Mouse (Mus musculus) v-Abl transformed pro-B cells (cell line): Measurements from ENCODE around the gene Pagr1a.

Experiments
- in situ Hi-C, 2 experiments: fragments of 400-800 bp; cut with MboI; formaldehyde crosslinking; loops; one replicate each; pipeline ENCODE4 v1.15.1; 2025; ENCODE audit not compliant: unreplicated experiment in 2 of 2

The Pagr1a gene

GRCm38 (mm10) chr7:127021563-127022527, 4.7 kb upstream of the Pagr1a start:
- in situ Hi-C loops, result loop anchor here (5.0 to 10.0 kb wide), 2 partner anchors 75 to 203 kb away; no protein-coding TSS in a partner anchor

GRCm38 (mm10) chr7:127020901-127021562, 3.9 kb upstream of the Pagr1a start, which contains the start of the genes Gm42742 and Prrt2:
TSS of gene Gm42742 (minus strand) at chr7:127021097.
TSS of gene Prrt2 (minus strand) at chr7:127021211.
- in situ Hi-C loops, result loop anchor here (5.0 to 10.0 kb wide), 2 partner anchors 76 to 204 kb away; no protein-coding TSS in a partner anchor

- in situ Hi-C loops, result loop anchor here (5.0 to 10.0 kb wide), 2 partner anchors 77 to 204 kb away; no protein-coding TSS in a partner anchor
These were observed 3.3 kb upstream of the Pagr1a start for GRCm38 (mm10) chr7:127020491-127020890.

GRCm38 (mm10) chr7:127020031-127020430, 2.9 kb upstream of the Pagr1a start:
- in situ Hi-C loops, result loop anchor here (5.0 to 10.0 kb wide), 2 partner anchors 77 to 205 kb away; no protein-coding TSS in a partner anchor

- in situ Hi-C loops, result loop anchor here (5.0 kb wide), 2 partner anchors 83 to 187 kb away; partner anchors contain the start of gene 4930451I11Rik (in 1 of the 2)
These were observed 2.3 kb upstream of the Pagr1a start for GRCm38 (mm10) chr7:127019306-127019960.

- in situ Hi-C loops, result loop anchor here (5.0 kb wide), 2 partner anchors 84 to 186 kb away; partner anchors contain the start of gene 4930451I11Rik (in 1 of the 2)
These were observed 1.5 kb upstream of the Pagr1a start for GRCm38 (mm10) chr7:127018416-127019305.

- in situ Hi-C loops, result loop anchor here (5.0 kb wide), 2 partner anchors 84 to 186 kb away; partner anchors contain the start of gene 4930451I11Rik (in 1 of the 2)
These were observed 796 bp upstream of the Pagr1a start for GRCm38 (mm10) chr7:127017950-127018345.

GRCm38 (mm10) chr7:127016486-127016938, 640 bp downstream of the Pagr1a start:
- in situ Hi-C loops, result loop anchor here (5.0 kb wide), 2 partner anchors 86 to 184 kb away; partner anchors contain the start of gene 4930451I11Rik (in 1 of the 2)

GRCm38 (mm10) chr7:127016481-127016485, 869 bp downstream of the Pagr1a start, which contains the start of gene Pagr1b:
TSS of gene Pagr1b (minus strand) at chr7:127016484.
- in situ Hi-C loops, result loop anchor here (5.0 kb wide), 2 partner anchors 86 to 184 kb away; partner anchors contain the start of gene 4930451I11Rik (in 1 of the 2)

- in situ Hi-C loops, result loop anchor here (5.0 kb wide), 2 partner anchors 86 to 184 kb away; partner anchors contain the start of gene 4930451I11Rik (in 1 of the 2)
These were observed 1.1 kb downstream of the Pagr1a start for GRCm38 (mm10) chr7:127016081-127016480.

GRCm38 (mm10) chr7:127014993-127015392, 2.2 kb downstream of the Pagr1a start:
- in situ Hi-C loops, result loop anchor here (5.0 kb wide), 3 partner anchors 38 to 183 kb away; partner anchors contain the start of genes 4930451I11Rik (in 1 of the 2), Cdipt (in 1 of the 2) and Cdiptos (in 1 of the 2)

- in situ Hi-C loops, result loop anchor here in 1 of 2 experiments (5.0 kb wide), 1 partner anchor 37 kb away; the partner anchor contains the start of genes Cdipt and Cdiptos
These were observed 2.8 kb downstream of the Pagr1a start, which contains the start of gene Mvp for GRCm38 (mm10) chr7:127014320-127014719. TSS of gene Mvp (minus strand) at chr7:127014621.

- in situ Hi-C loops, result loop anchor here in 1 of 2 experiments (5.0 kb wide), 1 partner anchor 36 kb away; the partner anchor contains the start of genes Cdipt and Cdiptos
These were observed 3.8 kb downstream of the Pagr1a start for GRCm38 (mm10) chr7:127013385-127013784.

GRCm38 (mm10) chr7:127012845-127013244, 4.3 kb downstream of the Pagr1a start:
- in situ Hi-C loops, result loop anchor here in 1 of 2 experiments (5.0 kb wide), 1 partner anchor 36 kb away; the partner anchor contains the start of genes Cdipt and Cdiptos

- in situ Hi-C loops, result loop anchor here in 1 of 2 experiments (5.0 kb wide), 1 partner anchor 35 kb away; the partner anchor contains the start of genes Cdipt and Cdiptos
These were observed 4.8 kb downstream of the Pagr1a start for GRCm38 (mm10) chr7:127012374-127012773.

GRCm38 (mm10) chr7:127011717-127012116, 5.4 kb downstream of the Pagr1a start:
- in situ Hi-C loops, result loop anchor here in 1 of 2 experiments (5.0 kb wide), 1 partner anchor 34 kb away; the partner anchor contains the start of genes Cdipt and Cdiptos

- in situ Hi-C loops, result loop anchor here in 1 of 2 experiments (5.0 kb wide), 1 partner anchor 34 kb away; the partner anchor contains the start of genes Cdipt and Cdiptos
These were observed 6.1 kb downstream of the Pagr1a start for GRCm38 (mm10) chr7:127011051-127011450.
